Mouse (Mus musculus) gastrocnemius, postnatal 36 days (tissue): ENCODE results near the gene C6. TPM values are rescaled to one million over a fixed set of nuclear protein-coding genes. Genes with fewer than 3 reads are reported as not detected.

Experiments used
- total RNA-seq, 2 experiments: library from RNA; stranded (reverse); gene quantifications; 2 replicates each; pipeline ENCODE4 v1.2.3; 2021

The C6 gene
- total RNA-seq, 2 experiments from 2014 or later, result 0.64 to 1.5 TPM

Other genes starting within 250 kb of the C6 start
- not detected for gene Mroh2b, start 171.6 kb downstream of the C6 start, total RNA-seq